ENCODE assay signal across 15 mouse cellular contexts in genomic region chr1:34701436-34701835, GRCm38 (mm10).
"Had no signal": no experiment of that assay in that cellular context is flagged by ENCODE, and none has a peak within 500 bp of the region (broad histone marks: within the 10 kb centered on the region; RNA-seq: fewer than 3 reads in every experiment).

No protein-coding gene starts in this region.

- H3K4me3 ChIP-seq: gastrocnemius, adult 2 months; heart, embryonic 10.5 days; heart, embryonic 12.5 days; hindbrain, embryonic 10.5 days; hindbrain, embryonic 12.5 days; hindbrain, embryonic 15.5 days; intestine, embryonic 15.5 days; left cerebral cortex, adult 2 months; limb, embryonic 10.5 days; limb, embryonic 12.5 days had no signal

- DNase-seq: gastrocnemius, adult 2 months; gastrocnemius, postnatal 25 days; layer of hippocampus, adult 9-11 months had no signal

- H3K36me3 ChIP-seq: heart, embryonic 10.5 days; heart, embryonic 12.5 days; hindbrain, embryonic 10.5 days; hindbrain, embryonic 12.5 days; hindbrain, embryonic 15.5 days; intestine, embryonic 15.5 days; limb, embryonic 10.5 days; limb, embryonic 12.5 days had no signal

- H3K9me3 ChIP-seq: heart, embryonic 10.5 days; heart, embryonic 12.5 days; hindbrain, embryonic 10.5 days; hindbrain, embryonic 12.5 days; hindbrain, embryonic 15.5 days; intestine, embryonic 15.5 days; limb, embryonic 10.5 days; limb, embryonic 12.5 days had no signal

- H3K27ac ChIP-seq: gastrocnemius, adult 2 months; heart, embryonic 10.5 days; hindbrain, embryonic 10.5 days; hindbrain, embryonic 12.5 days; hindbrain, embryonic 15.5 days; intestine, embryonic 15.5 days; left cerebral cortex, adult 2 months; limb, embryonic 10.5 days; limb, embryonic 12.5 days had no signal

- H3K9ac ChIP-seq: heart, embryonic 12.5 days; hindbrain, embryonic 12.5 days; hindbrain, embryonic 15.5 days; intestine, embryonic 15.5 days; limb, embryonic 12.5 days had no signal

- H3K4me1 ChIP-seq: intestine, embryonic 15.5 days; limb, embryonic 10.5 days; limb, embryonic 12.5 days had no signal

- H3K4me2 ChIP-seq: heart, embryonic 12.5 days; hindbrain, embryonic 12.5 days; hindbrain, embryonic 15.5 days; intestine, embryonic 15.5 days; limb, embryonic 12.5 days; liver, embryonic 11.5 days had no signal

- ATAC-seq: inflammation-experienced regulatory T-cells, adult 6 months; intestine, embryonic 15.5 days; intestine, postnatal 0 days had no signal

- H3K27me3 ChIP-seq: heart, embryonic 12.5 days; hindbrain, embryonic 12.5 days; hindbrain, embryonic 15.5 days; intestine, embryonic 15.5 days; limb, embryonic 12.5 days had no signal
